Mouse (Mus musculus) brain, embryonic 14.5 days (tissue): ENCODE measurements at regions not wholly inside any gene's neighbourhood (a gene's known extent, or its start where the extent isn't known, plus 50 kb on each side); places are given as distances from the start of the nearest gene placed in this dataset.

Experiments
- DNase-seq: peaks from one replicate; pipeline ENCODE4 v3.0.0-alpha.2; 2011; ENCODE audit warnings: low read depth
- CTCF ChIP-seq: fragments of 200-500 bp; IDR thresholded peaks from 2 replicates; pipeline ENCODE4 v1.5.1; 2012; ENCODE audit warnings: inconsistent platforms, mild to moderate bottlenecking, moderate library complexity, borderline replicate concordance; ENCODE audit not compliant: insufficient read depth, insufficient read length; ENCODE audit errors: extremely low read depth
- POLR2A ChIP-seq: fragments of 200-500 bp; IDR thresholded peaks from 2 replicates; pipeline ENCODE4 v1.6.1; 2012; ENCODE audit warnings: mild to moderate bottlenecking, inconsistent platforms, borderline replicate concordance; ENCODE audit not compliant: poor library complexity, insufficient read depth, insufficient read length, severe bottlenecking; ENCODE audit errors: extremely low read depth

- no peak for DNase-seq
- TF ChIP-seq CTCF, result no peak
- TF ChIP-seq POLR2A, result no peak
These were observed 95.0 kb upstream of the Arhgef9 start for GRCm38 (mm10) chrX:95291676-95292075.

- TF ChIP-seq CTCF (no peak), POLR2A (no peak)
- no peak for DNase-seq
These were observed 85.4 kb upstream of the Arhgef9 start for GRCm38 (mm10) chrX:95282038-95282437.

- DNase-seq, result peak; percentile 9
- TF ChIP-seq POLR2A (no peak), CTCF (peak; percentile 54)
These were observed 56.9 kb upstream of the Arhgef9 start for GRCm38 (mm10) chrX:95253517-95253916.
